Mouse (Mus musculus): ENCODE results near the gene Gpx4. TPM values are rescaled to one million over a fixed set of nuclear protein-coding genes. Genes with fewer than 3 reads are reported as not detected.

Gene Gpx4
- polyA plus RNA-seq, 1 experiment: 259 TPM

DNA sequence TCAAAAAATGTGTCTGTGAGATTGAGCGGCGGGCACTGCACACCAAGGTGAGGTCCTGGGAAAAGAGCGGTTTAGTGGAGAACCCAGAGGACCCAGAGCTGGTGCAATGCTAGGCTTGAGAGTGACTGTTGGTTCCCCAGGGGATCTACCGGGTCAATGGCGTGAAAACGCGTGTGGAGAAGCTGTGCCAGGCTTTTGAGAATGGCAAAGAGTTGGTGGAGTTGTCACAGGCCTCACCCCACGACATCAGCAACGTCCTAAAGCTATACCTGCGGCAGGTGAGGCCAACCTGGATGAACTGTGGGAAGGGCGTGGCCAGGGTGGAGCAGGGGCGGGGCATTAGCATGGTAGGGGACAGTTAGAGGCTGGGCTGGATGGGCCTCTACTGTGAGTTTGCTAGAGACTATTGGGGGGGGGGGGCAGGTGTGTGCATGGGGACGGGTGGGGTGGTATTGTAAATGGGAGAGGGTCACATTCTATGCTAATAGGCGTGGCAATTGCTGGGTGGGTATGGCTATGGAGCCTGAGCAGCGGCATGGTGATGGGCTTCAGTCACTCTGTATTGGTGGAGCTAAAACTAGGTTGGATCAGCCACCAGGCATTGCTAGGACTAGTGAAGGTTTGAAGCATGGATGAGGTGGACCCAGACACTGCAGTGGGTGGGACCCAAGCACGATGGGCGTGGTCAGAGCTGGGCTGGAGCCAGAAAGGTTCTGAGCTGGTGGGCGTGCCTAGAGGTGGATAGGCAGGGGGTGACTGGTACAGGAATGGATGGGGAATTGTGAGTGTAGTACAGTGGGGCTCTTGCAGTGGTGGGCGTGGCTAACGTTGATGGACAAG, 19.1 kb upstream of the Gpx4 start:
- peaks cover 46% of the 10 kb centered on the region; the same call in 1 of the 2 replicates for H3K4me1 ChIP-seq (ENCODE audit: control insufficient read depth, insufficient read depth, insufficient read length)
- TF ChIP-seq POLR2A (IDR thresholded peaks at IDR 0.05; ENCODE audit: low read depth, low read length) (no peak), CTCF (IDR thresholded peaks at IDR 0.05; ENCODE audit: extremely low read depth, insufficient read depth, insufficient read length, insufficient replicate concordance) (no peak)
- no peaks in the 10 kb centered on the region for H3K27me3 ChIP-seq (ENCODE audit: control insufficient read depth, insufficient read depth, low read length)
- DNase-seq (ENCODE audit: low read depth in 1 of 2, low spot score in 2 of 2): no peak
- H3K36me3 ChIP-seq (ENCODE audit: control insufficient read depth, insufficient read depth, low read length): peaks cover 72% of the 10 kb centered on the region
- 87% methylated on average over 20 of the region's 20 CpGs for WGBS
- H3K27ac ChIP-seq (ENCODE audit: insufficient read depth, low read length): no peak overlapping the region; the same call in 1 of the 2 replicates
- H3K4me3 ChIP-seq (ENCODE audit: extremely low read depth, insufficient read depth, insufficient read length): no peak overlapping the region

DNA sequence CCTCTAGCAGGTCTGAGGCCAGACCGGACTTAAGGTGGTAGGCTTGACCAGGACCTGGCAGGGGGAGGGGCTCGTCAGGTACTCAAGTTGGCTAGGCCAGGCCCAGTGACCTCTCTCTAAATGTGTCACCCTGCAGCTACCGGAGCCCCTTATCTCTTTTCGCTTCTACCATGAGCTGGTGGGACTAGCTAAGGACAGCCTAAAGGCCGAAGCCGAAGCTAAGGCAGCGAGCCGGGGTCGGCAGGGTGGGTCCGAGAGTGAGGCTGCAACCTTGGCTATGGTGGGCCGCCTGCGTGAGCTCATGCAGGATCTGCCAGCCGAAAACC, 18.5 kb upstream of the Gpx4 start:
- no peak overlapping the region; the same call in 1 of the 2 replicates for H3K27ac ChIP-seq (ENCODE audit: insufficient read depth, low read length)
- H3K36me3 ChIP-seq (ENCODE audit: control insufficient read depth, insufficient read depth, low read length): peaks cover 70% of the 10 kb centered on the region
- H3K4me3 ChIP-seq (ENCODE audit: extremely low read depth, insufficient read depth, insufficient read length): no peak overlapping the region
- TF ChIP-seq CTCF (IDR thresholded peaks at IDR 0.05; ENCODE audit: extremely low read depth, insufficient read depth, insufficient read length, insufficient replicate concordance): no peak
- no peak for TF ChIP-seq POLR2A (IDR thresholded peaks at IDR 0.05; ENCODE audit: low read depth, low read length)
- H3K4me1 ChIP-seq (ENCODE audit: control insufficient read depth, insufficient read depth, insufficient read length): peaks cover 47% of the 10 kb centered on the region; the same call in 1 of the 2 replicates
- H3K27me3 ChIP-seq (ENCODE audit: control insufficient read depth, insufficient read depth, low read length): no peaks in the 10 kb centered on the region
- DNase-seq (ENCODE audit: low read depth in 1 of 2, low spot score in 2 of 2): no peak
- over 99% methylated on average over 13 of the region's 13 CpGs for WGBS

DNA sequence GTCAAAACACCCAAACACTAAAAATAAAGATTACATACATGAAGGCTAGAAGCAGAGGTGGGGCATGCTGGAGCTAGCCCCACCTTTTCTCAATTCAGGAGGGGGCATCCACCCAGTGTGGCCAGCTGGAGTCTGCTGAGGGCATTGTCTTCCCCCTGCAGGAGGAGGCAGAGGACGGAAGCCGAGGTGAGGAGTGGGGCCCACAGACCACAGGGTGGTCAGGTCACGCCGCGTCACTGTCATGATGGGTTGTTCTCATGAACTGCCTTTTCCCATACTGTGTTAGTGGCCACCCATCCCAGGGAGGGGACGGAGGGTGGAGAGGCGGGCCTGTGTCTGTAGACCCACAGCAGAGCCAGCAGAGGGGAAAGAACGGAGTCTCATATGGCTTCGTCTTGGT, 16.8 kb upstream of the Gpx4 start:
- Histone ChIP-seq H3K27me3 (ENCODE audit: control insufficient read depth, insufficient read depth, low read length) (no peaks in the 10 kb centered on the region), H3K27ac (ENCODE audit: insufficient read depth, low read length) (peak overlapping the region; percentile 28; the same call in 1 of the 2 replicates), H3K4me1 (ENCODE audit: control insufficient read depth, insufficient read depth, insufficient read length) (peaks cover 51% of the 10 kb centered on the region), H3K4me3 (ENCODE audit: extremely low read depth, insufficient read depth, insufficient read length) (no peak overlapping the region), H3K36me3 (ENCODE audit: control insufficient read depth, insufficient read depth, low read length) (peaks cover 64% of the 10 kb centered on the region)
- no peak for DNase-seq (ENCODE audit: low read depth in 1 of 2, low spot score in 2 of 2)
- no peak for TF ChIP-seq CTCF (IDR thresholded peaks at IDR 0.05; ENCODE audit: extremely low read depth, insufficient read depth, insufficient read length, insufficient replicate concordance)
- TF ChIP-seq POLR2A (IDR thresholded peaks at IDR 0.05; ENCODE audit: low read depth, low read length): no peak
- 75% methylated on average over 9 of the region's 9 CpGs for WGBS

DNA sequence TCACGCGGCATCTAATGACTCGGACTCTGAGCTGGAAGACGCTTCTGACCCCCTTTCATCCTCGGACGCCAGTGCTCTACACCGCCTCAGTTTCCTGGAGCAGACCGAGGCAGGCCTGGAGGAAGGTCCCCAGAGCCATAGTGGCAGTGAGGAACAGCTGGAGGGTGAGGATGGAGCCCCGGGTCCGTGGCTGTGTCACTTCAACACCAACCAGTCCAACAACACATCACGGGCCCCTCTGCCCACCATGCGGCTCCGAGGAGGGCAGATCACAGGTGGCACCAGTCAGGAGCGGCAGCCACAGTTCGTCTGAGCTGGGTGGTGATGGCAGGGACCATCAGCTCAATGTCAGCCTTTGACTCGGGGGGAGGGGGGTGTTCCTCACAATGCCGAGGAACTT, 16.2 kb upstream of the Gpx4 start:
- TF ChIP-seq CTCF (IDR thresholded peaks at IDR 0.05; ENCODE audit: extremely low read depth, insufficient read depth, insufficient read length, insufficient replicate concordance) (no peak), POLR2A (IDR thresholded peaks at IDR 0.05; ENCODE audit: low read depth, low read length) (no peak)
- DNase-seq (ENCODE audit: low read depth in 1 of 2, low spot score in 2 of 2): no peak
- WGBS: 86% methylated on average over 17 of the region's 17 CpGs
- Histone ChIP-seq H3K4me3 (ENCODE audit: extremely low read depth, insufficient read depth, insufficient read length) (no peak overlapping the region), H3K36me3 (ENCODE audit: control insufficient read depth, insufficient read depth, low read length) (peaks cover 64% of the 10 kb centered on the region), H3K27me3 (ENCODE audit: control insufficient read depth, insufficient read depth, low read length) (no peaks in the 10 kb centered on the region), H3K27ac (ENCODE audit: insufficient read depth, low read length) (peak overlapping the region; percentile 96; the same call in 1 of the 2 replicates), H3K4me1 (ENCODE audit: control insufficient read depth, insufficient read depth, insufficient read length) (peaks cover 50% of the 10 kb centered on the region)

DNA sequence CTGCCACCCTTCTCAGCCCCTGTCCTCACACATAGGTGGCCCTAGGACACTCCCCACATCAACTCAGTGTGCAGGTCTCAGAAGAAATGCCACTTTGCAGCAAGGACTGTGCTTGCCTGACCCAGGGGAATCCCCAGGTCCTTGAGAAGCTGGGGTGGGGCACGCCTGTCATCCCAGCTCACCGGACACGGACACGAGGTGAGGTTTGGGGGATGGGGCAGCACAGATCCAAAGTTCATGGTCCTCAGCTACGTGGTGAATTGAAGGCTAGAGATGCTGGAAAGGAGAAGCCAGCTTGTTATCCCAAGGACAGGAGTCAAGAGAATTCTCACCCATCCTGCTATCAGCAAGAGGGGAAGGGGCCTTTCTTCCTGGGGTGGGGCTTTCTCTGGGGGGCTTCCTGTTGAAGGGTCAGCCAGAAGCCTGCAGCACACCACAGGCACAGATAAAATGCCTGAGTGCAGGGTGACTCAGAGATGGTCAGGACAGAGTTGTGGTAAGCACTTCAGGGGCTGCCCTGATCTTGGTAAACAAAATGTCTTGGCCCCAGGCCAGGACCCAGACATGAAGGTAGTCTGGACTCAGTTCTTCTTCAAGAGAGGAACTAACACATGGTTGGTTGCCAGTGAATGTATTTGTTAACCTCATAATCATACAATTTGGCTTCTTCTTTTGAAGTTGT, 14.0 kb upstream of the Gpx4 start:
- TF ChIP-seq POLR2A (IDR thresholded peaks at IDR 0.05; ENCODE audit: low read depth, low read length) (no peak), CTCF (IDR thresholded peaks at IDR 0.05; ENCODE audit: extremely low read depth, insufficient read depth, insufficient read length, insufficient replicate concordance) (no peak)
- H3K27ac ChIP-seq (ENCODE audit: insufficient read depth, low read length): peak overlapping the region; percentile 96
- H3K4me3 ChIP-seq (ENCODE audit: extremely low read depth, insufficient read depth, insufficient read length): no peak overlapping the region
- WGBS: 6% methylated on average over 5 of the region's 5 CpGs
- DNase-seq (ENCODE audit: low read depth in 1 of 2, low spot score in 2 of 2): peak; percentile 71 to 86
- H3K4me1 ChIP-seq (ENCODE audit: control insufficient read depth, insufficient read depth, insufficient read length): peaks cover 42% of the 10 kb centered on the region
- no peaks in the 10 kb centered on the region for H3K27me3 ChIP-seq (ENCODE audit: control insufficient read depth, insufficient read depth, low read length)
- H3K36me3 ChIP-seq (ENCODE audit: control insufficient read depth, insufficient read depth, low read length): peaks cover 61% of the 10 kb centered on the region

DNA sequence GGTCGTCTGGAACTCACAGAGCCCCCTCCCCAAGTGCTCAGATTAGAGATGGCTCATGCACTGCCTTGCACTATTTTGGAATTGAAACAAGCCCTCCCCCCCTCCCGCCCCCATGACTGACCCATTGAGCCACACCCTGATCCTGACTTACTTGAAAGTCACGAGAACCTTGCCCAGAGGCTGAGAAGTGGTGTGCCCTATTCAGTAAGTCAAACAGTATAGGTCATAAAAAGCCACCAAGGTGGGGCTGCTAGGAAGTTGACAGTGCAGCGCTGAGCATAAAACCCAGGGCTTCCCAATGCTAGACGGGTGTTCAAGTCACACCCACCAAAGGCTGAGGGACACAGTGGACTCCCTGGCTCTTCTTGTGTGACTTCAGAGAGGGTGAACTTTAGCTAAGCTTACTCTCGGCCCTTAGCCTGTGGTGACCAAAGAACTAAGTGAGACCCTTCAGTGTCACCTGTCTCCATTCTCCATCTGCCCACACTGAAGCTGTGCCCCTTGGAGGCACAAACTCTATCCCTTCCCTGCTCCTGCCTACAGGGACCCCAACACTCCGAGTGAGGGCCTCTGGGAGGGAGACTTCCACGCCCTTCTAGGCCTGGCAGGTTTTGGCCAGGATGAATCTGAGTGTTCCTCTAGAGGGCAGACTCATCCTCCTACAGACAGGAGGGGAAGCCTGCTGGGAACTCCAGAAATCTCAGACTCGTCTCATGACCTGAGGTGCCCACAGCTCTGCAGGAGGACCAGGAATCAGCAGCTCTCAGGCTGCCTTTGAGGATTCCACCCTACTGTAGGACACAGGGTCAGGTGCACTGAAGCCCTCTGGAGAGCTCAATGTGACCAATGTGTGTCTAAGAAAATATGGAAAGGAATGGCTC, 13.2 kb upstream of the Gpx4 start:
- no peak for DNase-seq (ENCODE audit: low read depth in 1 of 2, low spot score in 2 of 2)
- no peak overlapping the region for H3K4me3 ChIP-seq (ENCODE audit: extremely low read depth, insufficient read depth, insufficient read length)
- no peak for TF ChIP-seq POLR2A (IDR thresholded peaks at IDR 0.05; ENCODE audit: low read depth, low read length)
- TF ChIP-seq CTCF (IDR thresholded peaks at IDR 0.05; ENCODE audit: extremely low read depth, insufficient read depth, insufficient read length, insufficient replicate concordance): peak; percentile 23; the same call in 1 of the 2 replicates
- no peaks in the 10 kb centered on the region for H3K27me3 ChIP-seq (ENCODE audit: control insufficient read depth, insufficient read depth, low read length)
- peaks cover 45% of the 10 kb centered on the region for H3K4me1 ChIP-seq (ENCODE audit: control insufficient read depth, insufficient read depth, insufficient read length)
- H3K27ac ChIP-seq (ENCODE audit: insufficient read depth, low read length): peak overlapping the region; percentile 96
- peaks cover 57% of the 10 kb centered on the region for H3K36me3 ChIP-seq (ENCODE audit: control insufficient read depth, insufficient read depth, low read length)
- WGBS: 26% methylated on average over 9 of the region's 9 CpGs

All from spleen, adult 2 months (tissue).